Mouse (Mus musculus): ENCODE measurements around the gene Gm3591. TPM values are rescaled to one million over a fixed set of nuclear protein-coding genes. Genes with fewer than 3 reads are reported as not detected.
"Not testable (repeated sequence)": the region's sequence is repeated elsewhere in the genome, so short reads cannot be mapped to it uniquely, and the experiment has no call there.

Gene Gm3591
- under 1 TPM in 1 of 2 experiments, not detected in 1; 0.77 TPM for total RNA-seq (2021)
- long read RNA-seq, experiment 1, partial matches to known transcripts = 0 of 2 reads
- long read RNA-seq, experiment 1, other reads (novel, unspliced or antisense) = 2 of 2 reads
- long read RNA-seq, experiment 2, partial matches to known transcripts = 0 of 1 reads
- long read RNA-seq, experiment 2, other reads (novel, unspliced or antisense) = 1 of 1 reads

DNA sequence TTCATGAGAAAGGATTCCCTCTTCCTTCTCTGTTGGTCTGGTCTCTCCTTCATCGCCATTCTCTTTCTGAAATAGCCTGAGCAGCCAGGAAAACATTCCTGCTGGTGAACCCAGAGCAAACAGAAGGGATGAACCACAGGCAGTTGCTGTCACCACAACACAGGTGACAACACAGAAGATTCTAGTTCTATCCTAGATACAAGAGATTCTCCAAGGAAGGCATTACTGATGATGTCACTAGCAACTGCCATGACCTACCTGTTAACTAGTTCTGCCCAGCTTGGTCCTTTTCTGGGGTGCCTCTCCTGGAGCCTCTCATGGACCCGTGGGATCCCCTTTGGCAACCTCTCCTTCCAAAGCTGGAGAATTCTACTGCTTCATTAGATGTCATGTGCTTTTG lies at the start of gene Gm3591:
Gene Gm3591, minus strand, starts transcription at position 101 of the 400 bp plus-strand sequence.
- H3K27ac ChIP-seq; DNase-seq (ENCODE audit: extremely low spot score in 1 of 2, low spot score in 2 of 2); intact Hi-C loops (cut with DNase I); H3K4me3 ChIP-seq: not testable (repeated sequence)

DNA sequence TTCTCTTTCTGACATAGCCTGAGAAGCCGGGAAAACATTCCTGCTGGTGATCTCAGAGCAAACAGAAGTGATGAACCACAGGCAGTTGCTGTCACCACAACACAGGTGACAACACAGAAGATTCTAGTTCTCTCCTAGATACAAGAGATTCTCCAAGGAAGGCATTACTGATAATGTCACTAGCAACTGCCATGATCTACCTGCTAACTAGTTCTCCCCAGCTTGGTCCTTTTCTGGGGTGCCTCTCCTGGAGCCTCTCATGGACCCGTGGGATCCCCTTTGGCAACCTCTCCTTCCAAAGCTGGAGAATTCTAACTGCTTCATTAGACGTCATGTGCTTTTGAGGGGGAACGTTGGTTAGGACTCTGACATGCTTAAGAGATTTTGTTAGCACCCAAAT lies 32.2 kb upstream of the Gm3591 start, which contains the start of gene Gm3594:
Gene Gm3594, minus strand, starts transcription at position 101 of the 400 bp plus-strand sequence.
- H3K27ac ChIP-seq; intact Hi-C loops (cut with DNase I); DNase-seq (ENCODE audit: extremely low spot score in 1 of 2, low spot score in 2 of 2); H3K4me3 ChIP-seq: not testable (repeated sequence)

DNA sequence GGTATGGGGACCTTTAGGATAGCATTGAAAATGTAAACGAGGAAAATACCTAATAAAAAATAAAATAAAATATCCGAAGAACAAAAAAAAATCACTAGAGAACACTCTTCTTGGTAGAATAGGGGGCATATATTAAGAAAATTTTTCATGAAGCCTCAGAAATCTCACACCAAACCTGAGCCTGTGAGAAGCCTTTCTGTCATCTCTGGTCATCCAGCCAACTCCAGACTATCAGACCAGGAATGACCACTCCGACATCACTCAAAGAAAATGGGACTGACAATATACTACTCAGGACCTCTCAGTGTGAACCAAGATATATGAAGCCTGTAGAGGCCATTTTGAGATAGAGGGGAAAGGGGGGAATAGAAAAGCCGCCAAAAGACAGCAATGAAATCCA lies 28.5 kb upstream of the Gm3591 start:
- intact Hi-C loops (cut with DNase I); DNase-seq (ENCODE audit: extremely low spot score in 1 of 2, low spot score in 2 of 2); H3K27ac ChIP-seq; H3K4me3 ChIP-seq: not testable (repeated sequence)

DNA sequence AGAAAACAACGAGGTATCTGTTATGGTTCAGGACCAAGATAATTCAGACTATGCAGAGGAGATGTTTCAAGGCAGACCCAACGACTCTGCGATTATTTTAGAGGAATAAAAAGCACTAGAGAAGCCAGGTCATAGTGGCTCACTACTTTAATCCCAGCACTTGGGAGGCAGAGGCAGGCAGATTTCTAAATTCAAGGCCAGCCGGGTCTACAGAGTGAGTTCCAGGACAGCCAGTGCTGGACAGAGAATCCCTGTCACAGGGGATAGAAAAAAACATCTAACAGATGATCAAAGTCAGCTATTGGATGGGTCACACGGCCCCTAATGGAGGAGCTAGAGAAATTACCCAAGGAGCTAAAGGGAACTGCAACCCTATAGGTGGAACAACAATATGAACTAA lies 27.9 kb upstream of the Gm3591 start:
- intact Hi-C loops (cut with DNase I); H3K27ac ChIP-seq; H3K4me3 ChIP-seq: not testable (repeated sequence)
- peak in 1 of 2 experiments; percentile 6 for DNase-seq (ENCODE audit: extremely low spot score in 1 of 2, low spot score in 2 of 2)

DNA sequence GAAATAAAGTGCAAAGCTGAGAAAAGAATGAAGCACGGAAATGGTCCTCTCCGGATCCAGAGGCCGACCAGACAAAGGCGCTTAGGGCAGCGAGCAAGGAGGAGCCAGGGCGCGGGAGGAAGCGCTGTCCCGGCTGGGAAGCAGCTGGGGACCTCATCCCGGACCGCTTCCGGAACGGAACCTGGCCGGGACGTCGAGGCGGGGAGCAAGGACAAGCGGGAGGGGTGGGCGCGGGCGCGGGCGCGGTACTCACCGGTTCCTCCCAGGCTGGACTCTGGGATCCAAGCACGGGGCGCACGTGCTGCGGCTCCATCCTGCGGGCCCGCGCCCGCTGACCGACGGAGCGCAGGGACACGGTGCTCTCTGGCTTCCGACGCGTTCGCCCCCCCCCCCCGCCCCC lies 14.5 kb upstream of the Gm3591 start:
- DNase-seq (ENCODE audit: extremely low spot score in 1 of 2, low spot score in 2 of 2) = peak in 1 of 2 experiments; percentile 24
- H3K27ac ChIP-seq; intact Hi-C loops (cut with DNase I): not testable (repeated sequence)
- peak overlapping the region; percentile 26 for H3K4me3 ChIP-seq

DNA sequence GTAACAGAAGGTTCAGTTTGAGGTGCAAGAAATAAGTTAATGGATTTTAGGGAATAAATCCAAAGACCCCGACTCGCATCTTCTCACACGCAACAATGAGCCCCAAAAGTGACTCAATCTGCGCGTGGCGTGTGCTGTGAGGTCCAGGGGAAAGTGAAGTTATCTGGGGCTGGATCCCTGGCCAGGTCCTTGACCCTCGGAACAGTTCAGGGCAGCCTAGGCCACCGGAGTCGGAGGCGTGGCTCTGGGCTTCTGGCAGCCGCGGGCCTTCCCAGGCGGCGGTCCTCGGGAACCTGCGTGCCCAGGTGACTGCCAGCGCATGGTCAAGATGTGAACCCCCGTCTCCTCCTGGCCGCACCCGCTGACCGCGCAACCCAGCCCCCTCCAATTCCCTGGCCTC lies 14.1 kb upstream of the Gm3591 start:
- intact Hi-C loops (cut with DNase I); H3K27ac ChIP-seq; DNase-seq (ENCODE audit: extremely low spot score in 1 of 2, low spot score in 2 of 2): not testable (repeated sequence)
- H3K4me3 ChIP-seq = peak overlapping the region; percentile 26

DNA sequence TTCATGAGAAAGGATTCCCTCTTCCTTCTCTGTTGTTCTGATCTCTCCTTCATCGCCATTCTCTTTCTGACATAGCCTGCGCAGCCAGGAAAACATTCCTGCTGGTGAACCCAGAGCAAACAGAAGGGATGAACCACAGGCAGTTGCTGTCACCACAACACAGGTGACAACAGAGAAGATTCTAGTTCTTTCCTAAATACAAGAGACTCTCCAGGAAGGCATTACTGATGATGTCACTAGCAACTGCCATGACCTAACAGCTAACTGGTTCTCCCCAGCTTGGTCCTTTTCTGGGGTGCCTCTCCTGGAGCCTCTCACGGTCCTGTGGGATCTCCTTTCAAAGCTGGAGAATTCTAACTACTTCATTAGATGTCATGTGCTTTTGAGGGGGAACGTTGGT lies 22.1 kb downstream of the Gm3591 start, which contains the start of gene Gm16440:
Gene Gm16440, minus strand, starts transcription at position 101 of the 400 bp plus-strand sequence.
- H3K27ac ChIP-seq; intact Hi-C loops (cut with DNase I); DNase-seq (ENCODE audit: extremely low spot score in 1 of 2, low spot score in 2 of 2); H3K4me3 ChIP-seq: not testable (repeated sequence)

Other genes with a start within 250 kb of the Gm3591 start
- gene Gm21560, start 193.2 kb downstream of the Gm3591 start, total RNA-seq (2021) = 1 to 10 TPM in 1 of 2 experiments, under 1 TPM in 1; 0.98 to 1.0 TPM
- 1 to 10 TPM; 1.4 to 1.7 TPM for gene Gm3411, start 125.2 kb downstream of the Gm3591 start, total RNA-seq (2021)
- not detected for gene Gm21103, start 107.6 kb downstream of the Gm3591 start, total RNA-seq (2021)
- gene Gm3618, start 68.8 kb downstream of the Gm3591 start, total RNA-seq (2021) = not detected
- gene Gm16440, start 22.2 kb downstream of the Gm3591 start, total RNA-seq (2021) = not detected
- not detected for gene Gm3594, start 32.1 kb upstream of the Gm3591 start, total RNA-seq (2021)
- not detected for gene Gm8356, start 124.8 kb upstream of the Gm3591 start, total RNA-seq (2021)
- gene Gm3629, start 178.1 kb upstream of the Gm3591 start, total RNA-seq (2021) = under 1 TPM in 1 of 2 experiments, not detected in 1; 0.75 TPM
- gene Gm3460, start 209.9 kb upstream of the Gm3591 start, total RNA-seq (2021) = not detected